Mouse (Mus musculus) lung, adult 2 months (tissue): ENCODE measurements around the gene Xkr8.

Source experiments
- CTCF ChIP-seq: fragments of 200-500 bp; IDR thresholded peaks from 2 replicates; pipeline ENCODE4 v1.5.1; 2011; ENCODE audit warnings: mild to moderate bottlenecking, low read length, control low read depth; ENCODE audit not compliant: insufficient read depth
- POLR2A ChIP-seq: fragments of 200-500 bp; IDR thresholded peaks from 2 replicates; pipeline ENCODE4 v1.6.1; 2011; ENCODE audit warnings: low read depth, mild to moderate bottlenecking, control low read depth, low read length, borderline replicate concordance; ENCODE audit errors: extremely low read depth

DNA sequence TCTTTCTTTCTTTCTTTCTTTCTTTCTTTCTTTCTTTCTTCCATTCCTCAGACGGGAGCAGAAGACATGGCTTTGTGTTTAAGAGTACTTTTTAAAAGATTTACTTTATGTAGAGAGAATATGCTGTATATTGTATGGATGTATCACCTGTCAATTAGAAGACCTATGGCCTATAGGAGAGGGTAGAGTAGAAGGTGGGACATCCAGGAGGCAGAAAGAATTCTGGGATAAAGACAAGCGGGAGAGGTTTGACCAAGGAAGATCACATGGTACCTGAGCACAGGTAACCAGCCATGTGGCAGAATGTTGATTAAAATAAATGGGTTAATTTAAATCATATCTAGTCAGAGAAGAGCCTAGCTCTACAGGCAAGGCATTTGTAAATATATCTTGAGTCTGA lies 2.4 kb upstream of the Xkr8 start:
- no peak for TF ChIP-seq CTCF
- no peak for TF ChIP-seq POLR2A
